Mouse (Mus musculus) neural tube, postnatal 0 days (tissue): ENCODE data around the gene Gzf1. TPM values are rescaled to one million over a fixed set of nuclear protein-coding genes. Genes with fewer than 3 reads are reported as not detected.

Experiments
- polyA plus RNA-seq: library from polyadenylated mRNA; unstranded; fragments of >200 nt; fragmentation: Nextera tagmentation; extraction: Ambion mirVana; gene quantifications from 2 replicates; pipeline ENCODE4 v1.2.1, GENCODE M21; 2015

Gene Gzf1
- polyA plus RNA-seq: 14.7 and 21.6 TPM in 2 replicates

GRCm38 (mm10) chr2:148680775-148681291, at the start of gene Gzf1:
TSS of gene Gzf1 (plus strand) at chr2:148681023.

GRCm38 (mm10) chr2:148672199-148673096, 8.4 kb upstream of the Gzf1 start, which contains the start of gene Nxt1:
TSS of gene Nxt1 (plus strand) at chr2:148672601.

DNA sequence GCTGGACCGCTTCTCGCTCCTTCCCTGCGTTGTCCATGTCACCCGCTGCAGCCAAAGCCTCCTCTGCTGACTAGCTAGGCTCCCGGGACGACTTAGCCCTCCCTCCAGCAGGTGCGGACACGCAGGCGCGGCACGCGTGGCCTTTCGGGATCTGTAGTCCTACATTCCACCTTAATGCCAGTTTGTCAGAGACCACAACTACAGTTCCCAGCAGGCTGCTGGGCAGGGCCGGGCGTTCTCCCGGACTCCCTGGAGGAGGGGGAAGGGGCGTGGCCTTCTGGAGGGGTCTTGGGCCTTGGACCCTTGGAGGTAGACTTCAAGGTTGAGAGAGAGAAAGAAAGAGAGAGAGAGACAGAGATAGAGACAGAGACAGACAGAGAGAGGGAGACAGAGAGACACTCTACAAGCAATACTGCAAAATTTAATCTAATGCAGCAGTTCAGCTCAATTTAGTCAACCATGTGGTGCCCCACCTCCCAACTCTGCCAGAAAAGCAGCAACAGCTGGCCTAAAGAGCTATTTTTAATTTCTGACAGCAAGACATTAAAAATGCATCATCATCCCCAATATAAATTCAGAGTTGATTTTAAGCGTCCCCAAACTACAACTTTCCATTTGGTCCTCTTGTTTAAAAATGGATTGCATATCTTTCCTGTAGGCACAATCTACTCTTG, 51.6 kb downstream of the Gzf1 start, which contains the start of gene Napb:
Napb (minus strand) TSS at position 141 of the 674 bp plus-strand sequence.

Other genes with a start within 250 kb of the Gzf1 start
- gene Cd93, start 237.5 kb upstream of the Gzf1 start, polyA plus RNA-seq: 4.5 and 5.5 TPM in 2 replicates
- 35.7 and 37.2 TPM in 2 replicates for gene Nxt1, start 8.4 kb upstream of the Gzf1 start, polyA plus RNA-seq
- gene Napb, start 51.4 kb downstream of the Gzf1 start, polyA plus RNA-seq: 97.4 and 109 TPM in 2 replicates
- not detected in 2 replicates for gene Cstl1, start 69.3 kb downstream of the Gzf1 start, polyA plus RNA-seq
- gene Cst11, start 90.5 kb downstream of the Gzf1 start, polyA plus RNA-seq: not detected in 2 replicates
- not detected in 2 replicates for gene 8030411F24Rik, start 101.0 kb downstream of the Gzf1 start, polyA plus RNA-seq
- not detected in 2 replicates for gene Cst12, start 108.3 kb downstream of the Gzf1 start, polyA plus RNA-seq
- not detected in 2 replicates for gene Cst8, start 117.8 kb downstream of the Gzf1 start, polyA plus RNA-seq
- not detected in 2 replicates for gene Cst13, start 139.1 kb downstream of the Gzf1 start, polyA plus RNA-seq
- gene Cst9, start 154.1 kb downstream of the Gzf1 start, polyA plus RNA-seq: not detected in 2 replicates
- not detected in 2 replicates for gene 9230104L09Rik, start 184.0 kb downstream of the Gzf1 start, polyA plus RNA-seq
- 1,629 and 2,063 TPM in 2 replicates for gene Cst3, start 194.7 kb downstream of the Gzf1 start, polyA plus RNA-seq